8 mouse cellular contexts compared by ENCODE assay signal in the genomic region with DNA sequence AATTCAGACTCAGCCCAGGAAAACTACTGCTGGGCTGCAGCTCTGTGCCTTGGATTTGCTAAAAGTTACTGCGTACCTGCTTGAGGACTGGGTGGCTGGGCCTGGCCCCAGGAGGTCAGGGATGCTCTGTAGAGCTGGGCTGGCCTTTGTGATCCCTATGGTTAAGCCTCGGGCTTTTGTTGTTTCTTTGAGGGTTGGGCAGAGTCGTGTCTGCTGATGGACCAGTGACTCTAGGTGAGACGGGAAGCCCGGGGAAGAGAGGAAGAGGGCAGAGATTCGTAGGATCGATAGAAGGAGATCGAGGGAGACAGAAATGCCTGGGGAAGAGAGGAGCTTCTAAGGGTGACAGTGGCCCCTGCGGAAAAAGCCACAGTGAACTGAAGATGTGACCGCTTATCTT. TPM values are rescaled to one million over a fixed set of nuclear protein-coding genes. Genes with fewer than 3 reads are reported as not detected.
DNase-seq lines count a peak whose midpoint lies in the region; ATAC-seq and TF ChIP-seq lines count a peak whose summit lies in the region.

Gene D2hgdh (plus strand): TSS at position 301 of the 400 bp plus-strand sequence.

- H3K4me2 ChIP-seq in hindbrain, embryonic 16.5 days (ENCODE audit: low read length), result peak within 1 kb of the TSS; percentile 69

- no peak for TF ChIP-seq CTCF in gastrocnemius, adult 2 months (IDR thresholded peaks at IDR 0.05)

- no peaks in the 10 kb centered on the region for H3K9me3 ChIP-seq in hindbrain, embryonic 16.5 days (ENCODE audit: control insufficient read depth, low read length)

- H3K79me2 ChIP-seq in macrophage (ENCODE audit: inconsistent target), result no peaks in the 10 kb centered on the region

- peak within 1 kb of the TSS; percentile 88 for H3K9ac ChIP-seq in hindbrain, embryonic 16.5 days (ENCODE audit: low read depth, low read length)

- no peak for DNase-seq in layer of hippocampus, adult 8-10 months (ENCODE audit: low spot score in 2 of 2)
- DNase-seq in layer of hippocampus, adult 9-11 months, result no peak
- no peak for DNase-seq in adrenal gland, postnatal 10 days
- peak; percentile 23 for DNase-seq in gastrocnemius, adult 2 months
- no peak for DNase-seq in spleen, postnatal 36 days (ENCODE audit: low spot score in 2 of 2)
- DNase-seq in cerebellum, adult 18-20 months, result no peak

- H3K4me1 ChIP-seq in hindbrain, embryonic 16.5 days (ENCODE audit: control insufficient read depth, insufficient read depth, low read depth, low read length), result peaks cover 12% of the 10 kb centered on the region

- peak within 1 kb of the TSS; percentile 100 for H3K27ac ChIP-seq in gastrocnemius, adult 2 months
- peak within 1 kb of the TSS; percentile 96 for H3K27ac ChIP-seq in hindbrain, embryonic 16.5 days (ENCODE audit: low read depth, low read length)
- peak within 1 kb of the TSS; percentile 75 for H3K27ac ChIP-seq in macrophage

- WGBS in hindbrain, embryonic 16.5 days, result 6% methylated on average over 10 of the region's 10 CpGs
- 34% methylated on average over 10 of the region's 10 CpGs for WGBS in macrophage (ENCODE audit: missing documents)

- peak within 1 kb of the TSS; percentile 77 for H3K4me3 ChIP-seq in gastrocnemius, adult 2 months
- peak within 1 kb of the TSS; percentile 67 for H3K4me3 ChIP-seq in hindbrain, embryonic 16.5 days (ENCODE audit: low read length)
- peak within 1 kb of the TSS; percentile 70 for H3K4me3 ChIP-seq in macrophage (ENCODE audit: inconsistent target)

- H3K36me3 ChIP-seq in hindbrain, embryonic 16.5 days (ENCODE audit: control insufficient read depth, insufficient read depth, low read length), result peaks cover 4% of the 10 kb centered on the region
- H3K36me3 ChIP-seq in macrophage (ENCODE audit: inconsistent target), result peaks cover 8% of the 10 kb centered on the region

- intact Hi-C loops in gastrocnemius, adult 2 months (cut with DNase I), result no loop called here

- peak; percentile 4 for ATAC-seq in hindbrain, embryonic 16.5 days

- H3K27me3 ChIP-seq in hindbrain, embryonic 16.5 days (replicated peaks; ENCODE audit: control insufficient read depth, insufficient read depth, low read length), result no peaks in the 10 kb centered on the region

RNA-seq across cellular contexts. Expression of gene D2hgdh, which starts in this region (rescaled TPM):
- 10 to 100 TPM; 18.1 to 21.8 (median 19.3) TPM for total RNA-seq in layer of hippocampus, adult 8-10 months (2022)
- total RNA-seq in adrenal gland, postnatal 10 days (2021), result 10 to 100 TPM; 33.5 to 48.8 TPM
- 10 to 100 TPM; 21.7 to 22.9 TPM for total RNA-seq in gastrocnemius, adult 2 months (2021)
- polyA plus RNA-seq in hindbrain, embryonic 16.5 days (2015; fragmentation: Nextera tagmentation; extraction: Ambion mirVana), result 14.6 and 17.3 TPM in 2 replicates
- total RNA-seq in macrophage (2018; cell fraction: chromatin; rRNA removed), result 100 to 1,000 TPM in 1 of 26 experiments, 10 to 100 TPM in 24, 1 to 10 TPM in 1; 9.3 to 129 (median 42.8) TPM
- 10 to 100 TPM in 10 of 26 experiments, 1 to 10 TPM in 16; 5.8 to 14.7 (median 9.0) TPM for total RNA-seq in macrophage (2018; cell fraction: cytosol; rRNA removed)
- 10 to 100 TPM in 23 of 26 experiments, 1 to 10 TPM in 3; 8.0 to 60.5 (median 23.7) TPM for total RNA-seq in macrophage (2018; cell fraction: nucleus; rRNA removed)
- polyA plus RNA-seq in macrophage (2018), result 8.4 to 9.9 TPM (median 9.6 TPM) in 3 replicates
